Mouse (Mus musculus) intestine, postnatal 0 days (tissue): ENCODE results near the gene Krtap12-1. TPM values are rescaled to one million over a fixed set of nuclear protein-coding genes. Genes with fewer than 3 reads are reported as not detected.
"Not testable (repeated sequence)": the region's sequence is repeated elsewhere in the genome, so short reads cannot be mapped to it uniquely, and the experiment has no call there.

Experiments used
- ATAC-seq: fragments of 200-750 bp; cut with Nextera tagmentation; 2 replicates; pipeline ENCODE4 v1.8.0; 2017; ENCODE audit warnings: mild to moderate bottlenecking, moderate TSS enrichment, moderate library complexity
- H3K27ac ChIP-seq: fragments of 300-500 bp; sonication (generic); 2 replicates; pipeline ENCODE4 v1.5.1; 2014; ENCODE audit warnings: mild to moderate bottlenecking, low read depth, low read length, moderate library complexity
- H3K27me3 ChIP-seq: fragments of 300-500 bp; sonication (generic); replicated peaks from 2 replicates; pipeline ENCODE4 v1.6.1; 2014; ENCODE audit warnings: low read length, mixed read lengths; ENCODE audit not compliant: control insufficient read depth, insufficient read depth
- H3K36me3 ChIP-seq: fragments of 300-500 bp; sonication (generic); 2 replicates; pipeline ENCODE4 v1.6.1; 2014; ENCODE audit warnings: mild to moderate bottlenecking, moderate library complexity; ENCODE audit not compliant: control insufficient read depth, insufficient read depth
- H3K4me1 ChIP-seq: fragments of 300-500 bp; sonication (generic); replicated peaks from 2 replicates; pipeline ENCODE4 v1.6.1; 2014; ENCODE audit warnings: antibody characterized with exemption, low read length, mixed read lengths; ENCODE audit not compliant: control insufficient read depth, insufficient read depth
- H3K4me2 ChIP-seq: fragments of 300-500 bp; sonication (generic); replicated peaks from 2 replicates; pipeline ENCODE4 v1.6.1; 2014; ENCODE audit warnings: low read depth, mild to moderate bottlenecking, moderate library complexity
- H3K4me3 ChIP-seq: fragments of 300-500 bp; sonication (generic); 2 replicates; pipeline ENCODE4 v1.5.1; 2014; ENCODE audit warnings: low read depth, low read length
- H3K9ac ChIP-seq: fragments of 300-500 bp; sonication (generic); 2 replicates; pipeline ENCODE4 v1.6.1; 2014; ENCODE audit warnings: mild to moderate bottlenecking, low read depth, low read length
- H3K9me3 ChIP-seq: fragments of 300-500 bp; sonication (generic); 2 replicates; pipeline ENCODE4 v1.6.1; 2016; ENCODE audit warnings: mixed run types; ENCODE audit not compliant: control insufficient read depth
- CTCF ChIP-seq: sonication (generic); IDR thresholded peaks from 2 replicates; pipeline ENCODE4 v1.5.1; 2016; ENCODE audit warnings: low read depth, mild to moderate bottlenecking, control low read depth, antibody characterized with exemption, moderate library complexity
- WGBS: fragments of 180-500 bp; shearing (Covaris S2); extraction: QIAGEN DNeasy Blood & Tissue Kit; methylation state at CpG from one replicate; pipeline ENCODE4 v1.1.7; 2014; 5-methylcytosine and 5-hydroxymethylcytosine counted together
- polyA plus RNA-seq: library from polyadenylated mRNA; unstranded; fragments of >200 nt; fragmentation: Nextera tagmentation; extraction: Ambion mirVana; gene quantifications from 2 replicates; pipeline ENCODE4 v1.2.1, GENCODE M21; 2015

The Krtap12-1 gene
- polyA plus RNA-seq, 1 experiment from 2014 or later = not detected

DNA sequence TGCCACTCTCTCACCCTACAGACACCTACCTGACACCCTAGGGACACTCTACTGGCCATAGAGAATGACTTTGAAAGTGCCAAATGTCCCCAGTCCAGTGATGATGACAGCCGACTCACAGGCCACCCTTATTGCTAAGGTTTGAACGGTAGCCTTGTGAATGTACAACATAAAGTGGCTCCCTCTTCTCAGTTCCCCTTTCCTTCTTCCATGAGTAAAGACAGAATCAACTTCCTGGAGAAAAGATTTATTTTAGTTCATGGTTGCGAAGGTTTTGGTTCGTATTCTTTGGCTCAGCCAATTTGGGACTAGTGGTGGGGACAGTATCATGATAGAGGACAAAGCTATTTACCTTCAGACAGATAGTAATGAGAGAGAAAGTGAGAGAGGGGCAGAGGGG is 18.5 kb downstream of the Krtap12-1 start:
- TF ChIP-seq CTCF = no peak
- Histone ChIP-seq H3K36me3 (no peaks in the 10 kb centered on the region), H3K27ac (no peak overlapping the region), H3K27me3 (no peaks in the 10 kb centered on the region), H3K4me2 (no peak overlapping the region), H3K4me3 (no peak overlapping the region), H3K9me3 (no peaks in the 10 kb centered on the region), H3K4me1 (no peaks in the 10 kb centered on the region), H3K9ac (no peak overlapping the region)
- no peak for ATAC-seq
- 81% methylated on average over 4 of the region's 4 CpGs for WGBS

DNA sequence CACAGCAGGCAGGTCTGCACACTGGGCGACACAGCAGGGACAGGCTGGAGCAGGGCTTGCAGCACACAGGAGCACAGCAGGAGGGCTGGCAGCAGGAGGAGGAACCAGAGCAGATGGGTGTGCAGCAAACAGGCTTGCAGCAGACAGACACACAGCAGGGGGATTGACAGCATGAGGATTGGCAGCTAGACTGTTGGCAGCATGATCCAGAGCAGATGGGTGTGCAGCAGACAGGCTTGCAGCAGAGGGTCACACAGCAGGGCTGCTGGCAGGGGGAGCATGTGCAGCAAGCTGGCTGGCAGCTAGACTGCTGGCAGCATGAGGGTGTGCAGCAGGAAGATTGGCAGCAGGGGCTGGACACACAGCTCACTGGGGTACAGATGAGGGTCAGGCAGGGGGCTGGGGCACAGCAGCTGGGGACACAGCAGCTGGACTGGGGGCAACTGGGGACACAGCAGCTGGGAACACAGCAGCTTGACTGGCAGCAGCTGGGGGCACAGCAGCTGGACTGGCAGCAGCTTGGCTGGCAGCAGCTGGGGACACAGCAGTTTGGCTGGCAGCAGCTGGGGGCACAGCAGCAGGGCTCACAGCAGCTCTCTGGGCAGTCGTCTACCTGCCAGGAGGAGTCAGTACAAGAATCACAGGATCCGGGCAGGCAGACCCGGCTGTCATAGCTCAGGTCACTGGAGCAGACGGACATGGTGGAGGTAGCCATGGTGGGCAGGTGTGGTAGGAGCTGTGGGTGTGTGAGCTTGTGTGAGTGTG is 21.7 kb downstream of the Krtap12-1 start, which contains the start of gene Gm18596:
Gm18596 (minus strand) TSS at position 715 of the 765 bp plus-strand sequence.
- not testable (repeated sequence) for H3K27me3 ChIP-seq, H3K4me1 ChIP-seq, H3K9ac ChIP-seq, H3K4me3 ChIP-seq, H3K4me2 ChIP-seq, H3K27ac ChIP-seq, H3K36me3 ChIP-seq, H3K9me3 ChIP-seq, ATAC-seq
- 66% methylated on average over 4 of the region's 5 CpGs for WGBS

- not testable (repeated sequence) for H3K27me3 ChIP-seq, H3K27ac ChIP-seq, ATAC-seq, H3K4me1 ChIP-seq, H3K36me3 ChIP-seq, H3K4me2 ChIP-seq, H3K9me3 ChIP-seq, H3K9ac ChIP-seq, H3K4me3 ChIP-seq
- 77% methylated on average over 1 of the region's 1 CpGs for WGBS
Observed at GRCm38 (mm10) chr10:77750686-77751085, 30.3 kb downstream of the Krtap12-1 start.

GRCm38 (mm10) chr10:77751254-77751653 is 30.9 kb downstream of the Krtap12-1 start, which contains the start of gene Gm9736:
Gene Gm9736, minus strand, starts transcription at chr10:77751354.
- not testable (repeated sequence) for H3K4me1 ChIP-seq, H3K27ac ChIP-seq
- 67% methylated on average over 1 of the region's 1 CpGs for WGBS

GRCm38 (mm10) chr10:77752312-77752711 is 31.9 kb downstream of the Krtap12-1 start:
- not testable (repeated sequence) for H3K27me3 ChIP-seq, H3K36me3 ChIP-seq, ATAC-seq, H3K27ac ChIP-seq, H3K9me3 ChIP-seq, H3K9ac ChIP-seq, H3K4me2 ChIP-seq, H3K4me1 ChIP-seq, H3K4me3 ChIP-seq
- TF ChIP-seq CTCF = peak; percentile 33
- 61% methylated on average over 3 of the region's 3 CpGs for WGBS

More at GRCm38 (mm10) chr10:77751254-77751653, 30.9 kb downstream of the Krtap12-1 start, which contains the start of gene Gm9736:
- H3K4me3 ChIP-seq, H3K27me3 ChIP-seq, H3K4me2 ChIP-seq, ATAC-seq, H3K36me3 ChIP-seq, H3K9ac ChIP-seq, H3K9me3 ChIP-seq: not testable (repeated sequence)

DNA sequence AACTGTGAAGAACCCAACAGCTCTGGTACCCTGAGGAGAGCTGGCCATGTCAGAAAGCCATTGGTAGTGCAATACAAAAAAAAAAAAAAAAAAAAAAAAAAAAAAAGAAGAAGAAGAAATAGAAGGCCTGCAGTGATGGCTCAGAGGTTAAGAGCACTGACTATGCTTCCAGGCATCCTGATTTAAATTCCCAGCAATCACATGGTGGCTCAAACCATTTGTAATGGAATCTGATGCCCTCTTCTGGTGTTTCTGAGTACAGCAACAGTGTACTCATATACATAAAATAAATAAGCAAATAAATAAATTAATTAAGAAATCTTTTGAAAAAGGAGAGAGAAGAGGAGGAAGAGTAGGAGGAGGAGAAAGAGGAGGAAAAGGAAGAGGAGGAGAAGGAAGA is 33.0 kb downstream of the Krtap12-1 start:
- Histone ChIP-seq H3K9ac (no peak overlapping the region), H3K4me2 (no peak overlapping the region), H3K9me3 (no peaks in the 10 kb centered on the region), H3K27ac (no peak overlapping the region), H3K4me3 (no peak overlapping the region), H3K27me3 (no peaks in the 10 kb centered on the region), H3K36me3 (no peaks in the 10 kb centered on the region), H3K4me1 (no peaks in the 10 kb centered on the region)
- peak; percentile 31 for TF ChIP-seq CTCF
- no peak for ATAC-seq

DNA sequence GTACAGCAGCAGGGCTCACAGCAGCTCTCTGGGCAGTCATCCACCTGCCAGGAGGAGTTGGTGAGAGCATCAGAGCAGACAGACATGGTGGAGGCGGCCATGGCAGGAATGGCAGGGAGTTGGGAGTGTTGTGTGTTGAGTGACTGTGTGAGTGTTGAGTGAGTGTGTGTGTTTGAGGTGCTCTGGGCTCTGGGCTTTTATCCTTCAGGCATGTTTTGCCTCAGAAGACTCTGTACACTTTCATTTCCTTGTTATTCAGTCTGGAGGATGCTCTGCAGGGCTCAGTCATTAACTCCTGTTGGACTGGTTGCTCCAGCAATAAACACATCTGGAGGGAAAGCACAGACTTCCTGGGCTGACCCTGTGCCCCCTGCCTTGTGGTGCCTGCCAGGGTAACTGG is 39.2 kb downstream of the Krtap12-1 start, which contains the start of gene Gm3233:
Gm3233 (minus strand) TSS at position 101 of the 400 bp plus-strand sequence.
- not testable (repeated sequence) for H3K27me3 ChIP-seq, H3K4me1 ChIP-seq, ATAC-seq

More for the DNA sequence above, 39.2 kb downstream of the Krtap12-1 start, which contains the start of gene Gm3233:
- not testable (repeated sequence) for H3K9me3 ChIP-seq, H3K27ac ChIP-seq, H3K9ac ChIP-seq, H3K4me2 ChIP-seq, H3K4me3 ChIP-seq, H3K36me3 ChIP-seq
- WGBS = no CpG with 5 or more reads among the region's 1 CpGs
